Mouse (Mus musculus) ES-Bruce4 (cell line): Measurements from ENCODE around the gene Orm1.

Source experiments
- CTCF ChIP-seq: IDR thresholded peaks from one replicate; pipeline ENCODE4 v1.8.1; 2011; ENCODE audit warnings: low read depth, low read length
- EP300 ChIP-seq: IDR thresholded peaks from 2 replicates; pipeline ENCODE4 v1.6.1; 2011; ENCODE audit warnings: low read depth, low read length; ENCODE audit not compliant: insufficient read depth

- TF ChIP-seq CTCF (no peak), EP300 (no peak)
Measured at GRCm38 (mm10) chr4:63356981-63357570, 12.7 kb downstream of the Orm1 start.
